Mouse (Mus musculus): Measurements from ENCODE around the gene Nuak1. TPM values are rescaled to one million over a fixed set of nuclear protein-coding genes. Genes with fewer than 3 reads are reported as not detected.

The Nuak1 gene
- 1 to 10 TPM in 1 of 2 experiments, under 1 TPM in 1; 0.84 to 2.5 TPM for total RNA-seq (2023)

DNA sequence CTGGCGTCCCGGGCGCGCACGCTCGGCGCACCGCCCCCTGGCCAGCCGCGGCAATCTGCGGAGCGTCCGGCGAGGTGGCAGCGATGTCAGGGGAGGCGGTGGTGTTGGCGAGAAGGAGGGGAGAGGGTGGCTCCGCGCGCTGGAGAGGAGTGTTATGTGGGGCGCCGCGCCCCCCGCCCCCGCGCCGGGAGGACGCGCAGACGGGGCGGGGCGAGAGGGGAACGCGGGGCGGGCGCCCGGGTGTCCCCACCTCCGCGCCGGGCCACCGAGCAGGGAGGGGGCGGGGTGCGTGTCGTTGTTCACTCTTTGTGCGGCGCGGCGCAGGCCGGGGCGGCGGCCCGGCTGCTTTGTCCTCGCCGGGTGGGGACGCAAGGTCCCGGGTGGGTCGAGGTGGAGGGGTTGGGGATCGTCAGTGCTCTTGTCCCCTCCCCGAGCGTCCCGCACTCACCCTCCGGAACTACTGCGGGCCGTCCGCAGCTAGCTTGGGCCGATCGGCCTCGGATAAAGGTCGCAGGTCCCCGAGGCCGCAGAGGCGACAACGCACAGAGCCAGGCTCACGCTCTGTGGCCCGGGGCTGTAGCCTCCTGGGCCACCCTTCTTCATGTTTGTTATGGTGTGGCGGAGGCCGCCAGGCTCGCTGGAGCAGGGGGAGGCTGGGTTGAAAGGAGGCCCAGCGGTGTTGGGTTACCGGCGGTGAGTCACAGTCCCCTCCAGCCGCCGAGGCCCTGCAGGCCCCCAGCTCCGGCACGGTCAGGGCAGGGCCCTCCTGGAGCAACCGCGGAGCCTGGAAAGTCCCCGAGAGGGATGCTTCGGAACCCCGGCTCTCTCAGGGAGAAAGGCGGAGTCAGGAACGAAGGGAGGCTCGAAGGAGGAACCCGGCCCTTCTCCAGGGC lies at the start of gene Nuak1:
Gene Nuak1, minus strand, starts transcription at position 57 of the 893 bp plus-strand sequence.

Other genes with a start within 250 kb of the Nuak1 start
- 100 to 1,000 TPM; 239 to 263 TPM for gene Ckap4, start 93.5 kb upstream of the Nuak1 start, total RNA-seq (2023)
- gene Tcp11l2, start 136.0 kb upstream of the Nuak1 start, total RNA-seq (2023), result 100 to 1,000 TPM in 1 of 2 experiments, 10 to 100 TPM in 1; 98.0 to 108 TPM
- gene Polr3b, start 181.7 kb upstream of the Nuak1 start, total RNA-seq (2023), result 10 to 100 TPM; 21.3 to 22.5 TPM

Measured in neutrophil, adult 59 days (primary cell).